Mouse (Mus musculus) layer of hippocampus, adult 11-12 months (tissue): ENCODE results near the gene Ifit1bl2.
"Not testable (repeated sequence)": the region's sequence is repeated elsewhere in the genome, so short reads cannot be mapped to it uniquely, and the experiment has no call there.

Experiments used
- DNase-seq: peaks from one replicate; pipeline ENCODE4 v3.0.0; 2022; ENCODE audit warnings: low spot score

Ifit1bl2 gene

DNA sequence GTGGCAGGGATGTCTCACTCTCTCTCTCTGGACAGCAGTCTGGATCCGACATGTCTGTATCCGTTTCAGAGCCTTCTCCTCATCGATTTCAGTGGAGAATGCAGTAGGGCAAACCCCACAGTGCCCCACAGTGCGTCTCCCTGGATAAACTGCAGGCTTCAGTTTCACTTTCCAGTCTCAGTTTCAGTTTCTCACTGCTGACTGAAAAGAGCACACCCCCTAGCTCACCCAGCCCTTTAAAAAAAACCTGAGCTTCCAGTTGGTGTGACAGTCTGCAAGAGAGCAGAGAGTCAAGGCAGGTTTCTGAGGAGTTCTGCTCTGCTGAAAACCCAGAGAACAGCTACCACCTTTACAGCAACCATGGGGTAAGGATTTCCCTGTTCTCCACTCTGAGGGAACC lies at the start of gene Ifit1bl2, which contains the start of gene Ifit1:
TSS of gene Ifit1bl2 (minus strand) at position 121 of the 400 bp plus-strand sequence.
TSS of gene Ifit1 (plus strand) at position 249 of the 400 bp plus-strand sequence.
- no peak for DNase-seq

DNA sequence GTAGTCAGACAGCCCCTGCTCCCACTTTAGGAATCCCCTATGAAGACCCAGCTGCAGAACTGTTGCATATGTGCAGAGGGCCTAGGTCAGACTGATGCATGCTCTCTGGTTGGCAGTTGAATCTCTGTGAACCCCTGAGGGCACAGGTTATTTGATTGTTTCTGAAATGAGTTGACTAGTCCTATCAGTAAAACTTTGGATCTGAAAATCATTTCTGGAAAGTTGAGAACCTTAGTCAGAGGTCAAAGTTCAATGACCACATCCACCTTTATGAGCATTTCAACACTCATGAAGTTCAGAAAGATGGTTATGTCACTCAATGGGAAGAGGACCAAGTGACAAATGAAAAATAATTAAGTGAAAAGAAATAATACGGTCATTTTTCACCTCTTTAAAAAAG lies 45.0 kb upstream of the Ifit1bl2 start:
- DNase-seq = no peak

DNA sequence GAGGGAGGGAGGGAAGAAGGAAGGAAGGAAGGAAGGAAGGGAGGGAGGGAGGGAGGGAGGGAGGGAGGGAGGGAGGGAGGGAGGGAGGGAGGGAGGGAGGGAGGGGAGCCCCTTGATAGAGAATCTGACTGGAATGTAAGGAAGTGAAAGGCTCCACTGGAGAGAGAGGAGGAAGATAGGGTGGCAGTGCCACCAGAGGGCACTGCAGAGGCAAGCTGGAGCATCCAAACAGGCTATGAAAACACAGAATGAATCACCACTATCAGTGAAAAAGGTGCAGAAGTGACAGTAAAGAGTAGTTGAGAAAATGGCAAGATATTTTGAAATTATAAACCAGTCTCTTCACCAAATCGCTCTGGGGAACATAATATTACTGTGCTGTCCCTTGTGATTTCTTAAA lies 44.3 kb upstream of the Ifit1bl2 start:
- DNase-seq = peak; percentile 65

DNA sequence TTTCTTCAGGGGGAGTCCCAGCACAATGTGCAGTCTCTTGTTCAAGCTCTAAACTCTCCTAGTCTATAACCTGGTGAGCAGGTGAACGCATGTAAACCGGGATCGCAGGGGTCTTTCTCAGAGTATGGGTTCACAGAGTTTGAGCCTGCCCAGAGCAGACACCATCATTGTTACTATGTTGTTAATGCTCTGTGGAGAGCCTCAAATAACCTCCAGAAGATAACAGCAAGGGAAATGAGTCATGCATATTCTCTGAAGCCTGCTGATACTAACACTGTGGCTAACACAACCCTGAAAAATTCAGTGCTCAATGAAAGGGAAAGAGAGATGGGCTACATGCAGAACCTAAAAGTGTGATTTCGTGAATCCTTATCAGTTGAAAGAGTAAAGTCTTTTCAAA lies 37.9 kb upstream of the Ifit1bl2 start:
- no peak for DNase-seq

DNA sequence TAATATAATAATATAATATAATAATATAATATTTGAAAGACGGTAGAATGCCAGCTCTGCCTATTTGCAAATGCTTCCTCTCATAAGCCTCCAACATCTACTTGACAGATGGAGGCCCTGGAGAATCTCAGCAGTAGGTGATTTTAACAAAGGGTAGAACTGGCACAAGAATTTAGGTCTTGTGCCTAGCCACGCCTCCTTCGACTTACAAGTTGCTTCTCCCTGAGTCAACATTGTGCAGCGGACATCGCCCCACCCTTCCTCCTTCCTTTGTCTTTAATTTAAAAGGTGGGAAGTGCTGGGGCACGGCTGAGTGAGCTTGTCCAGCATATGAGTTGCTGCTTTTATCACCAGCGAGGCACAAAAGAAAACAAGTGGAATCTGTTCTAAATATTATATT lies 32.9 kb upstream of the Ifit1bl2 start:
- DNase-seq = no peak

DNA sequence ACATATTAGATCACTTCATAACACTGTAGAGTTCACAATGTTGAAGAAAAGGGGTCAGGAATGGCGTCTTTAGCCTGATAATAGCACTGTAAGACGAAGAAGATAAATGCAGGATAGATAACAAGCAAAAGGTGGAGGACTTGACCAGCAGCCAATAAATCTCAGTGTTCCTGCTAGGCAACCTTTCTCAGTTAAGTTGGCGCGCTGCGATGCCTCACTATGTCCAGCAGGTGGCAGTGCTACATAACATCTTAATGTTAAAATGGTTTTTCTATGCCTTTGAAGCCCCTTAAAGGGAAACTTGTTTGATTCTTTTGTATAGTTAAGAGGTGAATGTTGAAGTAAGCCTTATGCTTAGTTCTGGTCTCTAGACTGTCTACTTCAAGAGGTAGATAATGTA lies 25.6 kb upstream of the Ifit1bl2 start:
- peak; percentile 79 for DNase-seq

DNA sequence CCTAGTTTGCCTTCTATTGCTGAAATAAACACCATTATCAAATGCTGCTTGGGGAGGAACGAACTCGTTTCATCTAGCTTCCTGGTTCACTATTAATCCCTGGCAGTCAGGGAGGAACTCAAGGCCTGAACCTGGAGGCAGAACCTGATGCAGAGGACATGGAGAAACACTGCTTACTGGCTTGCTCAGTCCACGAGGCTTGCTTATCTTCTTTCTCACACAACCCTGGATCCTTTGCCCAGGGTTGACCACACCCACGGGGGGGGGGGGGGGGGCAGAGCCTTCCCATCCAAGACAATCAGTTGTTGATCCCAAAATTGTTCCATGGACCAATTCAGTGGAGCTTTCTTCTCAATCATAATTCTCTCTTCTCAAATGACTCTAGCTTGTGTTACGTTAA lies 22.2 kb upstream of the Ifit1bl2 start:
- no peak for DNase-seq

DNA sequence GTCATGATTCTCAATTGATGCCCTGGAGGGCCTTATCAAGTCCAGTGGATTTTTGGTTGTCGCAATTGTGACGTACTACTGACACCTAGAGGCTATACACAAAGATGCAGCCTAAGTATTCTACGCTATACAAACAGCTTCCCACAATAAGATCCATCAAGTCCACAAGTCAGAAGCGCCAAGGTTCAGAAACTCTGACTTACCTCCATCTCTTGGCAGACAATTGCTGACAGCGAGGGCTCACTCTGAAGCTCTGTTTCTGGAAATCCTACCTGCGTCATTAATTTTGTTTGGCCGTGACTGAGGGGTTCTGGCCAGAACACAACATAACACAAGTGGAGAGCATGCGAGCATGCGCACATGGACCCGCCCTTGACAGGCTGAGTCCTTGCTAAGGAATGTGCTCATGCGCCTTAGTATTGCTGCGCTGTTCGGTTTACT lies 21.5 kb upstream of the Ifit1bl2 start:
- peak; percentile 59 for DNase-seq

DNA sequence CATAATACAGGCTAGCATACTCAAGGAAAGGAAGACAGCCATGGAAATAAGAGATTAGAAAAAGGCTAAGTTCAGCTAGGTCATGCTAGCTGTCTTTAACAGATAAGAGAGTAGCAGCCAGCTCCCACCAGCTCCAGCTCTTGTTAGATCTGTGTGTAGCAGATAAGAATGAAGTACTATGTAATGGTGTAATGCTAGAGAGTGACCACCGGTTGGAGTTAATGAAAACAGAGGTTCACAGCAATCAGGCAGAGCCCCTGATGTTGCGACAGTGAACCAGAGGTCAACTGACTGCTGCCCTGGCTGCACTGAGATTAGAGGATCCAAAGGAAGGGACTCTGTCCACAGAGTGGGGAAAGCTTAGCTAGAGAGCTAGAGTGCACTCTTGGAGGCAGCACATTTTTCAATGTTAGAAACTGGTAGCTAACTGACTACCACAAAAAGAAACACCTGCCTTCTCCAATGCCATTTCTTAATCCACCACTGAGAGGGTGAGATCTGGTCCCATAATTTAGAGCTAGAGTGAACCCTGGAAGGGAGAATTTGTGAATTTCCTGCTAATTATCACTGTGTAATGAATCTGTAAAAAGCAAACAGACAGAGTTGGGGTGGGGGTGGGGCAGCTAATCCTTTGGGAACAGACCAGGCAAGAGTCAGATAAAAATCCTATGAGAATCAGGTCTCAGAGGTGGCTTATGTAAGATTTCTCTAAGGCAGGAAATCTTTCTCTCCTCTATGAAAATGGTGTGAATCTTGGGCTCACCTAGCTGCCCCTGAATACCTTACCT lies 16.2 kb upstream of the Ifit1bl2 start:
- no peak for DNase-seq

DNA sequence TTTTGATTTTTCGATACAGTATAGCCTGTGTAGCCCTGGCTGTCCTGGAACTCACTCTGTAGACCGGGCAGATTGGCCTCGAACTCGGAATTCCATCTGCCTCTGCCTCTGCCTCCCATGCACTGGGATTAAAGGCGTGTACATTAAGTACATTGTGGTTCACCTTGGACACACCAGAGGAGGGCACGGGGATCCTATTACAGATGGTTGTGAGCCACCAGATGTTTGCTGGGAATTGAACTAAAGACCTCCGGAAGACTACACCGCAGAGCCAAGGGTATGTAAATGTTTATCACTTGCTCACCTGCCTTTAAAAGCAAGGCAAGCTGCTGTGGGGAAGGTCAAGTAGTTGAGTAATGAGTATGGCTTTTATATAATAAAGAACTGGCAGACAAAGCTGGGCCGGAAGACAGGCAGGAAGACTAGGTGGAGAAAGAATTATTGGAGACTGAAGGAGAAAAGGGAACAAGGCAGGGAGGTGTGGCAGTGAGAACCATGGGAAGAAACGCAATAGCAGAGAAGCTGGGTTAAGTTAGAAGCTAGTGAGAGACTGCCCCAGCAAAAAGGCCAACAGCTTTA lies 14.8 kb upstream of the Ifit1bl2 start:
- DNase-seq = no peak

DNA sequence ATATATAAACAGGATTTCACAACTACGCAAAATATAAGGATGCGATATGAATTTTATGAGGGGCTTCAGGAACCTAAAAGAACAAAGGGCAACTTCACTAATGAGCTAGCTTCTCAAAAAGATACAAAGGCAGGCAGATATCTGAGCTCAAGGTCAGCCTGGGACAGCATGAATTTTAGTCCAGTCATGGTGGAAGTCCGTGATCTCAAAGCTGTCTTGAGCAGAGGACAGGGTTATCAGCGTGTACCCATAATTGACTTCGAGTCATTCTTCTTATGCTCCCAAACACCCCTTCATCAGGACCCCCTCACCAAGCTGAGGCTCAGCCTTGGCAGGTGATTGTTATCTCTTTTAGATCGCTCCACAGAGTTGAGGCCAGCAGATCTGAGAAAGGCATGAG lies 10.5 kb upstream of the Ifit1bl2 start:
- DNase-seq = no peak

DNA sequence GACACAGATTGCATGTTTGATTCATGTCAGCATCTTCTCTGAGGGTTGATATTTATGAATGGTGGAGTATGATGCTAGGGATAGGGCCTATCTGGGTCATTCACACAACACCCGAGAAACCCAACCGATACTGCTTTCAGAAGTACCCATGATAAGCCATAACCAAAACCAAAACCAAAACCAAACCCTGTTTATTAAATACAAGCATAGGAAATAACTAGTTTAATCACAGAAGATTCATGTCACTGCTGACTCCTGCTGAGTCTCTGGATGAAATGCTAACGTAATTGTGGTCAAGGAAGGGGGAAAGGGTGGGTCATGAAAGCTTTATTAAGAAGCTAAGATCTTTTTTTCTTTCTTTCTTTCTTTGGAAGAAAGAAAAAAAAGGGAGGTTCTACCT lies 9.7 kb upstream of the Ifit1bl2 start:
- no peak for DNase-seq

DNA sequence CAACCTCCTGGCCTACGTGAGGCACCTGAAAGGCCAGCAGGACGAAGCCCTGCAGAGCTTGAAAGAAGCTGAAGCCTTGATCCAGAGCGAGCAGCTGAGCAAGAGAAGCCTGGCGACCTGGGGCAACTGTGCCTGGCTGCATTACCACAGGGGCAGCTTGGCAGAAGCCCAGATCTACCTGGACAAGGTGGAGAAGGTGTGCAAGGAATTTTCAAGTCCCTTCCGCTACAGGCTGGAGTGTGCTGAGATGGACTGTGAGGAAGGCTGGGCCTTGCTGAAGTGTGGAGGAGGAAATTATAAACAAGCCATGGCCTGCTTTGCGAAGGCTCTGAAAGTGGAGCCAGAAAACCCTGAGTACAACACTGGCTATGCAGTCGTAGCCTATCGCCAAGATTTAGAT lies 7.1 kb upstream of the Ifit1bl2 start:
- not testable (repeated sequence) for DNase-seq

DNA sequence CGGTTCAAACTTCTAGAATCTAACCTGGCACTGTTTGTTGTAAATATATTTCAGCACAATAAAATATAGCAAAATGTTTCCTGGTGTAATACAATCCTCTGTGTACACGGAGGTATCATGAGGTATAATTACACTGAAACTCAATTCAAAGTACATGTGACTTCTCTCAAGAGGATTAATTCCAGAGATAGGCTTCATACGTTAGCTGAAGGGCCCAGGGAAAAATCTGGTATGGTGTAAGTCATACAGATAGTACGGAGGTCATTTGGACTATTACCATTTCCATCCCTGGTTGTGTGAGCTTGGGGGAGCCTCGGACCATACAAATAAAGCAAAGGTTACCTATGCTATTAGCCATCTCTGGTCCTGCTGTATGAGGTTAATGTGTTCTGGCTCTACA lies 2.1 kb upstream of the Ifit1bl2 start:
- DNase-seq = no peak

DNA sequence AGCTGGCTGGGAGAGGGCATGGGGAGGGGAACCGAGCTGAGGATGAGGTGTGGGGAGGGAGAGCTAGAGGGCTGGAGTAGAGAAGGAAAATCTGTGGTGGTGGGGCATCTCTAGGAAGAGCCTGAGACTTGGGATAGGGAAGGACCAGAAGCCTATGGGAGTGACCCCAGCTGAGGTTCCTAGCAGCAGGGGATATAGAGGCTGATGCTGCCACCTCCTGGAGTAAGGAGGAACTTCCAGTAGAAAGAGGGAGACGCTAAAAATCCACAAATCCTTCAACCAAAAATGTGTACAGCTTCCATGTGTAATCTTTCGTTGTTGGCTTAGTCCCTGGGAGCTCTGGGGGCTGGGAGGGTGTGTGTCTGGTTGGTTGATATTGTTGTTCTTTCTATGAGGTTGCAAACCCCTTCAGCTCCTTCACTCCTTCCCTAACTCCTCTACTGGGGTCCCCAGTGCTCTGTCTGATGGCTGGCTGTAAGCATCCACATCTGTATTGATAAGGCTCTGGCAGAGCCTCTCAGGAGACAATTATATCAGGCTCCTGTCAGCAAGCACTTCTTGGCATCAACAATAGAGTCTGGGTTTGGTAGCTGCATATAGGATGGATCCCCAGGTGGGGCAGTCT lies 3.5 kb downstream of the Ifit1bl2 start:
- peak; percentile 77 for DNase-seq

DNA sequence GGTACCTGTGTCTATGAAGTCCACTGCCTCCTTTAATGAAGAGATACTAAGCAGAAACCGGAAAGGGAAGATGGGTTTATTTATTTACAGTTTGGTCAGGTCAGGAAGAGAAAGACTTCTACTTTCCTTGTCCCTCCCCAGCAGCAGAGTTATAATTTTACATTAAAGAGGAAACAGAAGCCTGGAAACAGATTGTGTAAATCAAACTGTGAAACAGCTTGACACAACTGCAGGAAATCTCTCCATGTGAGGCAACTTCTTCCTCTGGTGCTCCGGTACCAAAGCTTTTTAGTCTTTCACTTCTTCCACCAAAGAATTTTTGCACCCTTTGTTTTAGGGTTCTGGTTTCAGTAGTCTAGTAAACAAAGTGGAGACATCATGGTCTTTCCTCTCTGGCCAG lies 7.1 kb downstream of the Ifit1bl2 start:
- DNase-seq = no peak

DNA sequence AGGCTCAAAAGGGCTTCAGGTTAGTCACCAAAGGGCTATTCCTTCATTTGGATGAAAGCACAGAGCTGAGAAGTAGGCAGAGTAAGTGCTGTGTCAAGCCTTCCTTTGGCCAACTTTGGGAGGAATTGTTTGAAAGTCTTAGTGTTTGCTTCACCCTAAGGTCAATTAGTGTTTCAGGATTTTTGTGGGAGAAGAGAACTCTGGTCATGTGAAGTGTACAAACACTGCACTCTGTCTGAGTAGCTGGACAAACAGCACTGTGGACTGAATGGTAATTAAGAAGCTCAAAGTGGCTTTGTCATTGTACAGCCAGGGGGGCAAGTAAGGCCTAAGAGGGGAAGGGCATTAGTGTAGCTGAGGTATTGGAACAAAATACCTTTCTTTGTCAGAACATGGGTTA lies 9.1 kb downstream of the Ifit1bl2 start:
- DNase-seq = no peak

DNA sequence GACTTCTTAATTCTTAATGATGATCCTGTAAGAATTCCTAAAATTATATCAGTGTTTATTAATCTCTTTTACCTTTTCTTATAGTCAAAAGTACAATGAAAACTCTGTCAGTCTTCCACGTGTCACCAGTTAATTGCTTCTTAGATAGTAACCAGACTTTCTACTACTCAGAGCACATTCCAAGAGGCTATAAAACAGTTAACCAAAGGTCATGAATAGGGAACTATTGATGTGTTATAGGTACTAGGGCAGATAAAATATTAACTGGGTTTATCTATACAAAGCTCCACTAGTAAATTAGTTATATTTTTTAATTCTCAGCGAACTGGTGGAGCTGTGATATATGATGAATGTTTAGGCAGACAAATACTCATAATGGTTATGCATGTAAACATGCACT lies 13.0 kb downstream of the Ifit1bl2 start:
- no peak for DNase-seq

DNA sequence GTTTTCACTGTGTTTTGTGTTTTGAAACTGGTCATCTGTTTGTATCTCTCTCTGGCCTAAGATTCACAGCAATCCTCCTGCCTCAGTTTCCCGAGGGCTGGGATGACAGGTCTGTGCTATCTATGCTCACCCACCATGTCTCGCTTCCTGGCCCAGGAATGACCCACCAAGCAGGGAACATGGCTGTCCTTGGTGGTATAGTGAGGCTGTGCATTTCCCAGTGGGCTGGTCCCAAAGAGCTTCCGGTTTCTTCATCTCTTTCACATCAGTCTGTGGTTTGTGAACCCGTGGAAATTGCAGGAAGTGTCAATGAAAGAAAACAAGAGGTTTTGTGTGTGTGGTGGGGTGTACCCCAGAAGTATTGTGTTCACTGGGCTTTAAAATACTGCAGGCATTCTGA lies 15.9 kb downstream of the Ifit1bl2 start:
- no peak for DNase-seq

DNA sequence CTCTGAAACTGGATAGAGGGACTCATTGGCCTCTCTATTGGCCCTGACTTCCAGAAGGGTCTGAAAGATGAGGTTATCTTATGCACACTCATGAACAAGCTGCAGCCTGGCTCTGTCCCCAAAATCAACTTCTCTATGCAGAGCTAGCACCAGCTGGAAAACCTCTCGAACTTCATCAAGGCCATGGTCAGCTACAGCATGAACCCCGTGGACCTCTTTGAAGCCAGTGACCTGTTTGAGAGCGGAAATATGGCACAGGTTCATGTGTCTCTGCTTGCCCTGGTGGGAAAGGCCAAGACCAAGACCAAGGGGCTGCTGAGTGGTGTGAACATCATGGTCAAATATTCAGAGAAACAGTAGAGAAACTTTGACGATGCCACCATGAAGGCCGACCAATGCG lies 16.8 kb downstream of the Ifit1bl2 start:
- DNase-seq = no peak

DNA sequence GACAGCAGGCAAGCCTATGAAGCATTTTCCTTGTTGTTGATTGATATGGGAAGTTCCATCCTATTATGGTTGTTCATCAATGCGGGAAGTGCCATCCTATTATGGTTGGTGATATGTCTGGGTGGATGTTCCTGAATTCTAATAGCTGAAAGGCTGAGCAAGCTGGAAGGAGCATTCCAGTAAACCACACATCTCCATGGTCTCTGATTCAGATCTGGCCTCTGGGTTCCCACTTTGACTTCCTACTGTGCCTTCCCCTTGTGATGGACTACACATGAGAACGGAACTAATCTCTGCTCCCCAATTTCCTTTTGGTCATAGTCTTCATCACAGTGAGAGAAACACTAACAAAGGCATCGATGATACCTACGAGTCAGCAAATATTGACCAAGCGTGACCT lies 19.7 kb downstream of the Ifit1bl2 start:
- DNase-seq = no peak

DNA sequence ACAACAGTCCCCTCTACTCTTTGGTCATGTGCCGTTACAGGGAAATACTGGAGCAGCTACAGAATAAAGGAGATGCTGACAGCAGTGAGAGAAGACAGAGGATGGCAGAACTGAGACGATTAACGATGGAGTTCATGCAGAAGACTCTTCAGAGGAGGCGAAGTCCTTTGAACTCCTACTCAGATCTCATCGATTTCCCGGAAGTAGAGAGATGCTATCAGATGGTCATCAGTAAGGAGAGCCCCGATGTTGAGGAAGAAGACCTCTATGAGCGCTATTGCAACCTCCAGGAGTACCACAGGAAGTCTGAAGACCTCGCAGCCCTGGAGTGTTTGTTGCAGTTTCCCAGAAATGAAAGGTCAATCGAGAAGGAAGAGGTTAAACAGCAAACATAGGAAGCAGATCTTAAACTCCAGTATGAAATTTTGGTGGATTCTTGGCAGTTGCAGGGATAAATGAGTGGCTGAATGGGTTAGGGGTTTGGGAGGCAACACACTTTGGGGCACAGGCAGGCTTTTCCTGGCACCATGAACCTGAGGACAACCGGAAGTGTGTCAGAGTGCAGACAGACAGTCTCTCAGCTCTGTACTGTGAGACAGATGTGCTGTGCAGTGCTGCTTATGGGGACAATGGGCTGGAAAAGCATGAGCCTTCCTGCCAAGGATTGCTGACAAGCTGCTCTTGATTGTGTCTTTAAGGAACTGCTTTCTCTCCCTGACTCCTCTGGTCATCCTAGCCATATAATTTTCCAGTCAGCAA lies 28.1 kb downstream of the Ifit1bl2 start:
- DNase-seq = not testable (repeated sequence)

DNA sequence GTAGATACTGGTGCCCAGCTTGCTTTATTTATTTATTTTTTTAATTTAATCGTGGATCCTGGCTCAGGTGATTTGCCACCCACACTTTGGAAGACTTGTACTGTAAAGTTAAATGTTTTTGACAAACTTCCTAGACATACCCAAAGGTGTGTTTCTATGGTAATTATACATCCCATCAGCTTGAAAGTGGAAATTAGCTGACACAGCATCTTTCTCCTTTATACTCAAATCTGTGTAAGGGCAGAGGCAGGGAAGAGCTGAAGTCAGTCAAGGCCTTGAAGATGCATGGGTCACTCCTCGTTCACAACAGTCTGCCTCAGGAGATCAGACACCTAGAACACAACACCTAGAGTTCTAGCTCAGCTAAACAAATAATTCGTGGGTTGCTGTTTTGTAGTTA lies 30.4 kb downstream of the Ifit1bl2 start:
- DNase-seq = not testable (repeated sequence)
